In genomic region chr13:63112598-63113372, GRCm38 (mm10) we compare ENCODE assay signal across 8 mouse cellular contexts.
DNase-seq lines count a peak whose midpoint lies in the region; TF ChIP-seq lines count a peak whose summit lies in the region.

No protein-coding gene starts in this region.

- no peak; the same call in 1 of the 2 replicates for TF ChIP-seq CTCF in left cerebral cortex, adult 2 months (IDR thresholded peaks at IDR 0.05)

- H3ac ChIP-seq in myocyte (ENCODE audit: control insufficient read depth, insufficient read length), result no peak overlapping the region

- H3K4me3 ChIP-seq in left cerebral cortex, adult 2 months, result no peak overlapping the region
- no peak overlapping the region for H3K4me3 ChIP-seq in myocyte

- no peaks in the 10 kb centered on the region for H3K79me2 ChIP-seq in myocyte (ENCODE audit: control insufficient read depth, insufficient read depth)

- H3K4me2 ChIP-seq in myocyte (ENCODE audit: low read depth), result peak overlapping the region; percentile 63

- no peaks in the 10 kb centered on the region for H3K27me3 ChIP-seq in myocyte (ENCODE audit: control insufficient read depth, insufficient read depth, insufficient read length)

- peak overlapping the region; percentile 75 for H3K27ac ChIP-seq in left cerebral cortex, adult 2 months

- intact Hi-C loops in left cerebral cortex, adult 2 months (cut with DNase I), result no loop called here
- intact Hi-C loops in left cerebral cortex, postnatal 10 days (cut with DNase I), result no loop called here

- TF ChIP-seq POLR2A in myocyte (IDR thresholded peaks at IDR 0.05; ENCODE audit: insufficient read length, low read depth), result no peak

- DNase-seq in left cerebral cortex, adult 2 months (ENCODE audit: extremely low spot score in 1 of 2, low spot score in 2 of 2), result no peak
- DNase-seq in left cerebral cortex, postnatal 10 days (ENCODE audit: extremely low spot score in 1 of 2, low spot score in 2 of 2), result no peak
- DNase-seq in embryo, embryonic 10 days (ENCODE audit: low spot score), result peak; percentile 58
- peak; percentile 46 for DNase-seq in induced T-regulatory cell, adult 2 months (ENCODE audit: low read depth)
- DNase-seq in frontal cortex, postnatal 36 days (ENCODE audit: low spot score in 2 of 2), result no peak
- no peak for DNase-seq in layer of hippocampus, adult 9-11 months
- DNase-seq in ovary, adult 18-20 months (ENCODE audit: low spot score), result no peak

- no peaks in the 10 kb centered on the region for H3K36me3 ChIP-seq in myocyte (ENCODE audit: control insufficient read depth, insufficient read depth)

TF ChIP-seq in myocyte, 11 proteins besides CTCF, POLR2A, EP300 and RAD21:
- peak in 1 of 3 experiments; percentile 83 for TF ChIP-seq MYOG (IDR thresholded peaks at IDR 0.05; ENCODE audit: control insufficient read depth in 1 of 3, insufficient read depth in 1 of 3, insufficient read length in 2 of 3, low read depth in 2 of 3)
- no peak for TF ChIP-seq E2F4 (IDR thresholded peaks at IDR 0.05; ENCODE audit: insufficient read depth)
- peak; percentile 30 for TF ChIP-seq TCF3 (IDR thresholded peaks at IDR 0.05; ENCODE audit: insufficient read length, low read depth)
- no peak for TF ChIP-seq SRF (IDR thresholded peaks at IDR 0.05; ENCODE audit: control insufficient read depth, insufficient read length, low read depth)
- TF ChIP-seq TCF12 (IDR thresholded peaks at IDR 0.05; ENCODE audit: insufficient read depth, poor library complexity, severe bottlenecking), result peak; percentile 74
- TF ChIP-seq MAX (IDR thresholded peaks at IDR 0.05; ENCODE audit: low read depth), result no peak
- TF ChIP-seq POLR2AphosphoS2 (IDR thresholded peaks at IDR 0.05; ENCODE audit: insufficient read length, low read depth), result no peak
- peak; percentile 28; the same call in 1 of the 2 replicates for TF ChIP-seq CEBPB (IDR thresholded peaks at IDR 0.05; ENCODE audit: insufficient read depth, poor library complexity, severe bottlenecking)
- TF ChIP-seq MYOD1 (IDR thresholded peaks at IDR 0.05; ENCODE audit: control insufficient read depth in 1 of 3, insufficient read length in 2 of 3, low read depth in 2 of 3), result peak; percentile 28 to 67 (median 55)

Comparison
In these comparisons a context has a peak if more than half of its experiments do, and no peak if none do; other contexts are left out.
1. DNase-seq: peak in embryo, embryonic 10 days (single experiment) and induced T-regulatory cell, adult 2 months (single experiment); none in left cerebral cortex, adult 2 months (0 of 2), left cerebral cortex, postnatal 10 days (0 of 2), frontal cortex, postnatal 36 days (0 of 2), layer of hippocampus, adult 9-11 months (single experiment) and ovary, adult 18-20 months (single experiment).